Mouse (Mus musculus) ES-E14 (cell line): ENCODE measurements at regions not wholly inside any gene's neighbourhood (a gene's known extent, or its start where the extent isn't known, plus 50 kb on each side); places are given as distances from the start of the nearest gene placed in this dataset.

Experiments
- DNase-seq: peaks from one replicate; pipeline ENCODE4 v3.0.0-alpha.2; 2013; ENCODE audit warnings: low read depth, low spot score
- H3K27ac ChIP-seq: 2 replicates; pipeline ENCODE4 v1.5.1; 2012; ENCODE audit warnings: low read depth, mild to moderate bottlenecking, low read length, moderate library complexity, mixed read lengths; ENCODE audit not compliant: poor library complexity, insufficient read depth, severe bottlenecking
- H3K36me3 ChIP-seq: 2 replicates; pipeline ENCODE4 v1.6.1; 2012; ENCODE audit warnings: mild to moderate bottlenecking, low read length, moderate library complexity, mixed read lengths; ENCODE audit not compliant: control insufficient read depth, poor library complexity, insufficient read depth, severe bottlenecking
- H3K4me1 ChIP-seq, 2 experiments: fragments of 150-350 bp in 1 of 2; sonication (generic) in 1 of 2; 2 replicates each; pipeline ENCODE4 v1.6.1; 2012; ENCODE audit warnings: low read length in 2 of 2, mild to moderate bottlenecking in 1 of 2, mixed read lengths in 1 of 2; ENCODE audit not compliant: control insufficient read depth in 2 of 2, insufficient read depth in 2 of 2, poor library complexity in 1 of 2
- H3K4me3 ChIP-seq, 2 experiments: fragments of 150-350 bp in 1 of 2; sonication (generic) in 1 of 2; 2 replicates each; pipeline ENCODE4 v1.5.1; 2012; ENCODE audit warnings: low read length in 2 of 2, low read depth in 1 of 2, mild to moderate bottlenecking in 1 of 2, mixed read lengths in 1 of 2; ENCODE audit not compliant: insufficient read depth in 1 of 2, poor library complexity in 1 of 2, severe bottlenecking in 1 of 2
- H3K9ac ChIP-seq: 2 replicates; pipeline ENCODE4 v1.6.1; 2012; ENCODE audit warnings: low read depth, mild to moderate bottlenecking, low read length, mixed read lengths; ENCODE audit not compliant: poor library complexity, insufficient read depth, severe bottlenecking
- H3K9me3 ChIP-seq: fragments of 150-350 bp; sonication (generic); 2 replicates; pipeline ENCODE4 v1.6.1; 2012; ENCODE audit warnings: low read depth, mild to moderate bottlenecking, low read length; ENCODE audit not compliant: control insufficient read depth, insufficient read depth
- CHD2 ChIP-seq: IDR thresholded peaks from 2 replicates; pipeline ENCODE4 v1.6.1; 2014; ENCODE audit warnings: mild to moderate bottlenecking, low read depth, low read length, inconsistent platforms
- HCFC1 ChIP-seq: IDR thresholded peaks from 2 replicates; pipeline ENCODE4 v1.6.1; 2012; ENCODE audit warnings: low read length, inconsistent platforms, borderline replicate concordance; ENCODE audit not compliant: insufficient read depth
- MAFK ChIP-seq: IDR thresholded peaks from 2 replicates; pipeline ENCODE4 v1.6.1; 2014; ENCODE audit warnings: mild to moderate bottlenecking, low read depth, low read length, inconsistent platforms; ENCODE audit not compliant: insufficient read depth
- ZC3H11A ChIP-seq: IDR thresholded peaks from 2 replicates; pipeline ENCODE4 v1.6.1; 2012; ENCODE audit warnings: low read depth, mild to moderate bottlenecking, inconsistent platforms, low read length, borderline replicate concordance
- ZNF384 ChIP-seq: IDR thresholded peaks from 2 replicates; pipeline ENCODE4 v1.6.1; 2012; ENCODE audit warnings: low read depth, low read length, inconsistent platforms
- in situ Hi-C, 2 experiments: fragments of 600-800 bp; cut with MboI; formaldehyde crosslinking; loops; one replicate each; pipeline ENCODE4 v1.15.1; 2025; ENCODE audit warnings: low sequenced_read_pairs in 2 of 2, inconsistent platforms in 1 of 2; ENCODE audit not compliant: unreplicated experiment in 2 of 2

- H3K36me3 ChIP-seq, result no peaks in the 10 kb centered on the region
- in situ Hi-C loops, result no loop called here
- H3K9ac ChIP-seq, result no peak overlapping the region
- no peak overlapping the region for H3K4me3 ChIP-seq
- TF ChIP-seq ZNF384 (no peak), MAFK (no peak), CHD2 (no peak), ZC3H11A (no peak)
- H3K27ac ChIP-seq, result no peak overlapping the region
- H3K9me3 ChIP-seq, result no peaks in the 10 kb centered on the region
- H3K4me1 ChIP-seq, result no peaks in the 10 kb centered on the region
- DNase-seq, result no peak
Measured at GRCm38 (mm10) chr1:73084946-73085345, 69.2 kb upstream of the Tnp1 start.

GRCm38 (mm10) chr1:73083396-73083795, 67.7 kb upstream of the Tnp1 start:
- no peak overlapping the region for H3K4me3 ChIP-seq
- no peaks in the 10 kb centered on the region for H3K36me3 ChIP-seq
- in situ Hi-C loops, result no loop called here
- DNase-seq, result no peak
- TF ChIP-seq MAFK (no peak), ZC3H11A (no peak), ZNF384 (no peak), CHD2 (no peak), HCFC1 (no peak)
- H3K9me3 ChIP-seq, result no peaks in the 10 kb centered on the region
- H3K9ac ChIP-seq, result no peak overlapping the region
- H3K27ac ChIP-seq, result no peak overlapping the region
- no peaks in the 10 kb centered on the region for H3K4me1 ChIP-seq

- Histone ChIP-seq H3K4me3 (no peak overlapping the region), H3K36me3 (no peaks in the 10 kb centered on the region), H3K9me3 (no peaks in the 10 kb centered on the region), H3K4me1 (no peaks in the 10 kb centered on the region), H3K9ac (no peak overlapping the region), H3K27ac (no peak overlapping the region)
- in situ Hi-C loops, result no loop called here
- TF ChIP-seq CHD2 (no peak), ZNF384 (no peak), MAFK (no peak), HCFC1 (no peak), ZC3H11A (no peak)
- no peak for DNase-seq
Measured at GRCm38 (mm10) chr1:73079518-73079917, 63.8 kb upstream of the Tnp1 start.

GRCm38 (mm10) chr1:73077156-73077555, 61.4 kb upstream of the Tnp1 start:
- Histone ChIP-seq H3K9ac (no peak overlapping the region), H3K4me1 (no peaks in the 10 kb centered on the region), H3K4me3 (no peak overlapping the region), H3K27ac (no peak overlapping the region), H3K9me3 (no peaks in the 10 kb centered on the region), H3K36me3 (no peaks in the 10 kb centered on the region)
- TF ChIP-seq CHD2 (no peak), MAFK (no peak), ZNF384 (no peak), HCFC1 (no peak), ZC3H11A (no peak)
- no peak for DNase-seq
- in situ Hi-C loops, result no loop called here

- in situ Hi-C loops, result no loop called here
- Histone ChIP-seq H3K27ac (no peak overlapping the region), H3K36me3 (no peaks in the 10 kb centered on the region), H3K4me1 (no peaks in the 10 kb centered on the region), H3K4me3 (no peak overlapping the region), H3K9ac (no peak overlapping the region), H3K9me3 (no peaks in the 10 kb centered on the region)
- TF ChIP-seq CHD2, result no peak
- no peak for TF ChIP-seq ZNF384
- TF ChIP-seq ZC3H11A, result no peak
- no peak for TF ChIP-seq MAFK
- no peak for DNase-seq
Measured at GRCm38 (mm10) chr1:73075699-73076373, 60.1 kb upstream of the Tnp1 start.
